Comparison of ENCODE assay signal across 9 mouse cellular contexts in genomic region chr2:34368396-34368795, GRCm38 (mm10). TPM values are rescaled to one million over a fixed set of nuclear protein-coding genes. Genes with fewer than 3 reads are reported as not detected.
DNase-seq lines count a peak whose midpoint lies in the region; ATAC-seq and TF ChIP-seq lines count a peak whose summit lies in the region.
"Had no signal": no experiment of that assay in that cellular context is flagged by ENCODE, and none has a peak within 500 bp of the region (broad histone marks: within the 10 kb centered on the region; RNA-seq: fewer than 3 reads in every experiment).

No protein-coding gene starts in this region.

- ATAC-seq in heart, embryonic 15.5 days (replicated peaks; ENCODE audit: insufficient number of reproducible peaks, insufficient read depth, low FRiP score, low read depth) = no peak
- no peak for ATAC-seq in embryonic facial prominence, embryonic 13.5 days (ENCODE audit: insufficient number of reproducible peaks, insufficient read depth, low FRiP score, low TSS enrichment, low read depth)
- ATAC-seq in intestine, postnatal 0 days = no peak
- ATAC-seq in neural tube, embryonic 11.5 days (ENCODE audit: insufficient read depth, low FRiP score, low TSS enrichment) = no peak

- peaks cover 22% of the 10 kb centered on the region for H3K4me1 ChIP-seq in heart, embryonic 15.5 days (replicated peaks)
- peaks cover 11% of the 10 kb centered on the region for H3K4me1 ChIP-seq in embryonic facial prominence, embryonic 13.5 days
- no peaks in the 10 kb centered on the region for H3K4me1 ChIP-seq in intestine, postnatal 0 days (replicated peaks; ENCODE audit: control insufficient read depth, insufficient read depth, low read length)
- H3K4me1 ChIP-seq in neural tube, embryonic 11.5 days (ENCODE audit: control insufficient read depth, insufficient read depth, low read length) = peaks cover 16% of the 10 kb centered on the region
- no peaks in the 10 kb centered on the region for H3K4me1 ChIP-seq in kidney, adult 2 months (ENCODE audit: control insufficient read depth, insufficient read depth, low read length)

- H3K9ac ChIP-seq in heart, embryonic 15.5 days = no peak overlapping the region
- no peak overlapping the region for H3K9ac ChIP-seq in embryonic facial prominence, embryonic 13.5 days
- H3K9ac ChIP-seq in intestine, postnatal 0 days (ENCODE audit: low read depth, low read length) = no peak overlapping the region
- H3K9ac ChIP-seq in neural tube, embryonic 11.5 days (ENCODE audit: low read length) = no peak overlapping the region

- no peak overlapping the region for H3K4me3 ChIP-seq in heart, embryonic 15.5 days
- H3K4me3 ChIP-seq in embryonic facial prominence, embryonic 13.5 days = peak overlapping the region; percentile 8; the same call in 1 of the 2 replicates
- no peak overlapping the region for H3K4me3 ChIP-seq in intestine, postnatal 0 days (ENCODE audit: low read depth, low read length)
- H3K4me3 ChIP-seq in neural tube, embryonic 11.5 days (ENCODE audit: low read depth, low read length) = peak overlapping the region; percentile 15
- H3K4me3 ChIP-seq in kidney, adult 2 months (ENCODE audit: insufficient read depth, low read depth, low read length) = no peak overlapping the region

- H3K4me2 ChIP-seq in heart, embryonic 15.5 days = peak overlapping the region; percentile 7; the same call in 1 of the 2 replicates
- H3K4me2 ChIP-seq in embryonic facial prominence, embryonic 13.5 days = peak overlapping the region; percentile 42
- H3K4me2 ChIP-seq in intestine, postnatal 0 days (replicated peaks; ENCODE audit: low read depth) = peak overlapping the region; percentile 47
- peak overlapping the region; percentile 36 for H3K4me2 ChIP-seq in neural tube, embryonic 11.5 days (ENCODE audit: low read depth)

- WGBS in heart, embryonic 15.5 days = 25% methylated on average over 6 of the region's 6 CpGs
- WGBS in embryonic facial prominence, embryonic 13.5 days = 38% methylated on average over 6 of the region's 6 CpGs
- 48% methylated on average over 6 of the region's 6 CpGs for WGBS in intestine, postnatal 0 days
- 27% methylated on average over 6 of the region's 6 CpGs for WGBS in neural tube, embryonic 11.5 days
- 68% methylated on average over 6 of the region's 6 CpGs for WGBS in kidney, adult 2 months

- no peak overlapping the region for H3K27ac ChIP-seq in heart, embryonic 15.5 days
- no peak overlapping the region for H3K27ac ChIP-seq in embryonic facial prominence, embryonic 13.5 days
- H3K27ac ChIP-seq in intestine, postnatal 0 days (ENCODE audit: low read depth, low read length) = no peak overlapping the region
- peak overlapping the region; percentile 50; the same call in 1 of the 2 replicates for H3K27ac ChIP-seq in neural tube, embryonic 11.5 days (ENCODE audit: low read depth, low read length)
- H3K27ac ChIP-seq in kidney, adult 2 months (ENCODE audit: insufficient read depth, low read depth, low read length) = no peak overlapping the region
- H3K27ac ChIP-seq: macrophage had no signal

- H3K36me3 ChIP-seq in heart, embryonic 15.5 days = no peaks in the 10 kb centered on the region
- no peaks in the 10 kb centered on the region for H3K36me3 ChIP-seq in embryonic facial prominence, embryonic 13.5 days
- no peaks in the 10 kb centered on the region for H3K36me3 ChIP-seq in intestine, postnatal 0 days (ENCODE audit: control insufficient read depth, insufficient read depth)
- no peaks in the 10 kb centered on the region for H3K36me3 ChIP-seq in neural tube, embryonic 11.5 days (ENCODE audit: control insufficient read depth, insufficient read depth, low read length)
- H3K36me3 ChIP-seq in kidney, adult 2 months (ENCODE audit: control insufficient read depth, insufficient read depth, low read length) = no peaks in the 10 kb centered on the region

- no peaks in the 10 kb centered on the region for H3K27me3 ChIP-seq in heart, embryonic 15.5 days
- no peaks in the 10 kb centered on the region; the same call in 1 of the 2 replicates for H3K27me3 ChIP-seq in embryonic facial prominence, embryonic 13.5 days
- no peaks in the 10 kb centered on the region for H3K27me3 ChIP-seq in intestine, postnatal 0 days (replicated peaks; ENCODE audit: control insufficient read depth, insufficient read depth, low read length)
- H3K27me3 ChIP-seq in neural tube, embryonic 11.5 days (ENCODE audit: control insufficient read depth, insufficient read depth, low read length) = no peaks in the 10 kb centered on the region
- no peaks in the 10 kb centered on the region for H3K27me3 ChIP-seq in kidney, adult 2 months (replicated peaks; ENCODE audit: control insufficient read depth, insufficient read depth, low read length)

- no peaks in the 10 kb centered on the region for H3K9me3 ChIP-seq in heart, embryonic 15.5 days (replicated peaks)
- no peaks in the 10 kb centered on the region for H3K9me3 ChIP-seq in embryonic facial prominence, embryonic 13.5 days
- H3K9me3 ChIP-seq in intestine, postnatal 0 days (ENCODE audit: control insufficient read depth) = no peaks in the 10 kb centered on the region
- no peaks in the 10 kb centered on the region for H3K9me3 ChIP-seq in neural tube, embryonic 11.5 days (ENCODE audit: control insufficient read depth, low read length)

- intact Hi-C loops in heart, postnatal 25 days (cut with DNase I) = no loop called here

- DNase-seq in heart, postnatal 25 days (ENCODE audit: low spot score) = no peak
- peak; percentile 30 for DNase-seq in neural tube, embryonic 11.5 days (ENCODE audit: low spot score)
- no peak for DNase-seq in spleen, postnatal 36 days (ENCODE audit: low spot score in 2 of 2)
- no peak for DNase-seq in kidney, adult 2 months
- no peak for DNase-seq in ovary, postnatal 36 days (ENCODE audit: low spot score)

- TF ChIP-seq POLR2A in kidney, adult 2 months (IDR thresholded peaks at IDR 0.05; ENCODE audit: low read depth, low read length) = no peak

- no peak for TF ChIP-seq CTCF in intestine, postnatal 0 days (IDR thresholded peaks at IDR 0.05; ENCODE audit: low read depth)
- no peak for TF ChIP-seq CTCF in kidney, adult 2 months (conservative IDR thresholded peaks at IDR 0.05; ENCODE audit: insufficient read depth, insufficient read length, low read depth, low read length)

RNA-seq across cellular contexts. Expression of gene Pbx3, which starts 4.5 kb away (rescaled TPM):
- 16.8 and 18.6 TPM in 2 replicates for polyA plus RNA-seq in heart, embryonic 15.5 days (2015; fragmentation: Nextera tagmentation; extraction: Ambion mirVana)
- 1 to 10 TPM; 8.1 to 8.2 TPM for total RNA-seq in heart, postnatal 25 days (2021)
- 21.4 and 24.7 TPM in 2 replicates for polyA plus RNA-seq in embryonic facial prominence, embryonic 13.5 days (2015; fragmentation: Nextera tagmentation; extraction: Ambion mirVana)
- 10.8 and 12.1 TPM in 2 replicates for polyA plus RNA-seq in intestine, postnatal 0 days (2015; fragmentation: Nextera tagmentation; extraction: Ambion mirVana)
- polyA plus RNA-seq in neural tube, embryonic 11.5 days (2014; fragmentation: Nextera tagmentation; extraction: Ambion mirVana) = 82.3 and 88.0 TPM in 2 replicates
- polyA plus RNA-seq in kidney, adult 2 months (2012; rRNA removed) = 5.6 and 7.1 TPM in 2 replicates

RNA-seq across cellular contexts. Expression of gene Mapkap1, which starts 38.2 kb away (rescaled TPM):
- 65.2 and 67.0 TPM in 2 replicates for polyA plus RNA-seq in heart, embryonic 15.5 days (2015; fragmentation: Nextera tagmentation; extraction: Ambion mirVana)
- 10 to 100 TPM; 63.4 to 68.0 TPM for total RNA-seq in heart, postnatal 25 days (2021)
- polyA plus RNA-seq in embryonic facial prominence, embryonic 13.5 days (2015; fragmentation: Nextera tagmentation; extraction: Ambion mirVana) = 106 and 107 TPM in 2 replicates
- polyA plus RNA-seq in intestine, postnatal 0 days (2015; fragmentation: Nextera tagmentation; extraction: Ambion mirVana) = 73.0 and 76.9 TPM in 2 replicates
- polyA plus RNA-seq in neural tube, embryonic 11.5 days (2014; fragmentation: Nextera tagmentation; extraction: Ambion mirVana) = 91.4 and 108 TPM in 2 replicates
- polyA plus RNA-seq in kidney, adult 2 months (2012; rRNA removed) = 47.3 and 49.4 TPM in 2 replicates

Comparison
In these comparisons a context has a peak if more than half of its experiments do, and no peak if none do; other contexts are left out.
1. H3K4me3 ChIP-seq: peak in embryonic facial prominence, embryonic 13.5 days (single experiment) and neural tube, embryonic 11.5 days (single experiment); none in heart, embryonic 15.5 days (single experiment), intestine, postnatal 0 days (single experiment) and kidney, adult 2 months (single experiment).
2. Peak in every context shown above with its lines, with median percentiles within 50 percentile points of each other: H3K4me2 ChIP-seq.